Mouse (Mus musculus) cortical plate, adult 2 months (tissue): ENCODE data around the gene Pdcd10.

Source experiments
- CTCF ChIP-seq: fragments of 200-500 bp; IDR thresholded peaks from 2 replicates; pipeline ENCODE4 v1.5.1; 2011; ENCODE audit warnings: mild to moderate bottlenecking, control low read depth, low read length; ENCODE audit not compliant: insufficient read depth; ENCODE audit errors: extremely low read depth
- POLR2A ChIP-seq: fragments of 200-500 bp; IDR thresholded peaks from 2 replicates; pipeline ENCODE4 v1.6.1; 2011; ENCODE audit warnings: mild to moderate bottlenecking, low read length, control low read depth; ENCODE audit not compliant: insufficient read depth; ENCODE audit errors: extremely low read depth

DNA sequence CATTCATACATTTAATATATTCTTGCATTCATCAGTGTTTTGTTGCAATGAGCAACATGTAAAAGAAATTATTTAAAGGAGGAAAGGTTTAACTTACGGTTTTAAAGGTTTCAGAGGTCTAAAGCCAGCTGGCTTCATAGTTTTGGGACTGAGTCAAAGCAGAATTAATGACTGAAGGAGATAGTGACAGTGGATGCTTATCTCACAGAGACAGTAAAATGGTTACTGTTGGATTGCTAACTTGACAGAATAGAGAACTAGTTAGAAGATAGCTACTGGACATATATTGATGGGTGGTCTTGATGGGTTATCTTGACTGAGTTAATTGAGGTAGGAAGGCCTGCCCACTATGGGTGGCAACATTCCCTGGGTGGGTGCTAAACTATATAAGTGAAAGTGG, 18.9 kb upstream of the Pdcd10 start:
- TF ChIP-seq CTCF (no peak), POLR2A (no peak)
